Mouse (Mus musculus) left cerebral cortex, adult 8-10 months (tissue): ENCODE data around the gene Gimap4. TPM values are rescaled to one million over a fixed set of nuclear protein-coding genes. Genes with fewer than 3 reads are reported as not detected.
"Not testable (repeated sequence)": the region's sequence is repeated elsewhere in the genome, so short reads cannot be mapped to it uniquely, and the experiment has no call there.

ENCODE experiments used
- DNase-seq, 2 experiments: peaks; one replicate each; pipeline ENCODE4 v3.0.0; 2022; ENCODE audit warnings: low spot score in 2 of 2
- total RNA-seq, 4 experiments: library from RNA; stranded (reverse); gene quantifications; 2 replicates each; pipeline ENCODE4 v1.2.4; 2022

Gimap4 gene
- total RNA-seq, 4 experiments from 2014 or later: 0.41 to 0.56 (median 0.55) TPM; not detected in 1

- no peak for DNase-seq
Measured at GRCm38 (mm10) chr6:48675931-48676859, 8.2 kb upstream of the Gimap4 start, which contains the start of gene Gimap9. Gimap9 (plus strand) TSS chr6:48676129.

GRCm38 (mm10) chr6:48676860-48677415 is 7.4 kb upstream of the Gimap4 start:
- no peak for DNase-seq

- no peak for DNase-seq
Measured at GRCm38 (mm10) chr6:48677492-48678345, 6.6 kb upstream of the Gimap4 start.

- DNase-seq: no peak
Measured at GRCm38 (mm10) chr6:48678391-48678790, 6.0 kb upstream of the Gimap4 start.

GRCm38 (mm10) chr6:48679701-48680100 is 4.6 kb upstream of the Gimap4 start:
- DNase-seq: no peak

- no peak for DNase-seq
Measured at GRCm38 (mm10) chr6:48680421-48680820, 3.9 kb upstream of the Gimap4 start.

- no peak for DNase-seq
Measured at GRCm38 (mm10) chr6:48681472-48682090, 2.8 kb upstream of the Gimap4 start.

- peak in 1 of 2 experiments; percentile 12 for DNase-seq
Measured at GRCm38 (mm10) chr6:48682271-48682670, 2.1 kb upstream of the Gimap4 start.

GRCm38 (mm10) chr6:48683263-48683821 is 1.0 kb upstream of the Gimap4 start:
- DNase-seq: not testable (repeated sequence)

GRCm38 (mm10) chr6:48684806-48685205 is 457 bp downstream of the Gimap4 start:
- no peak for DNase-seq

GRCm38 (mm10) chr6:48685251-48685650 is 902 bp downstream of the Gimap4 start:
- DNase-seq: no peak

- DNase-seq: no peak
Measured at GRCm38 (mm10) chr6:48685694-48686665, 1.6 kb downstream of the Gimap4 start.

- DNase-seq: no peak
Measured at GRCm38 (mm10) chr6:48687077-48687476, 2.7 kb downstream of the Gimap4 start.

GRCm38 (mm10) chr6:48689320-48689719 is 5.0 kb downstream of the Gimap4 start:
- DNase-seq: no peak

- no peak for DNase-seq
Measured at GRCm38 (mm10) chr6:48692962-48693361, 8.6 kb downstream of the Gimap4 start.

- DNase-seq: no peak
Measured at GRCm38 (mm10) chr6:48696830-48697554, 12.6 kb downstream of the Gimap4 start.

- no peak for DNase-seq
Measured at GRCm38 (mm10) chr6:48697555-48697930, 13.2 kb downstream of the Gimap4 start.

- no peak for DNase-seq
Measured at GRCm38 (mm10) chr6:48698066-48698856, 13.9 kb downstream of the Gimap4 start.
